Mouse (Mus musculus): ENCODE measurements around the gene Cep152.

- TF ChIP-seq POLR2A (IDR thresholded peaks at IDR 0.05; ENCODE audit: control insufficient read depth, low read depth, low read length) (no peak), CTCF (IDR thresholded peaks at IDR 0.05; ENCODE audit: control insufficient read depth, insufficient read depth, insufficient replicate concordance, low read depth, low read length) (no peak)
These were observed 40.3 kb upstream of the Cep152 start for GRCm38 (mm10) chr2:125665213-125665612.
